Mouse (Mus musculus): ENCODE measurements around the gene Fes.

The Fes gene

DNA sequence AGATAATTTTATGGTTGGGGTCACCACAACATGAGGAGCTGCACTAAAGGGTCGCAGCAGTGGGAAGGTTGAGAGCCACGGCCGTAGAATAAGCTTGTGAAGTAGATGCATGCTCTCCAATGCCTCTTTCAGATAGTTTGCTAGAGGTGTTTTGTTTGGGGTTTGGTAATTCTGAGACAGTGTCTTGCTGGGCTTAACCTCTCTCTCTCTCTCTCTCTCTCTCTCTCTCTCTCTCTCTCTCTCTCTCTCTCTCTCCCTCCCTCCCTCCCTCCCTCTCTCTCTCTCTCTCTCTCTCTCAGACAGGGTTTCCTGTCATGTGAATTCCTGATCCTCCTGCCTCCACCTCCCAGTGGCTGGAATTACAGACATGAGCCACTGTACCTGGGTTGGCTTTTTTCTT is 13.0 kb downstream of the Fes start:
- no peak for DNase-seq (ENCODE audit: low spot score in 2 of 2)

DNA sequence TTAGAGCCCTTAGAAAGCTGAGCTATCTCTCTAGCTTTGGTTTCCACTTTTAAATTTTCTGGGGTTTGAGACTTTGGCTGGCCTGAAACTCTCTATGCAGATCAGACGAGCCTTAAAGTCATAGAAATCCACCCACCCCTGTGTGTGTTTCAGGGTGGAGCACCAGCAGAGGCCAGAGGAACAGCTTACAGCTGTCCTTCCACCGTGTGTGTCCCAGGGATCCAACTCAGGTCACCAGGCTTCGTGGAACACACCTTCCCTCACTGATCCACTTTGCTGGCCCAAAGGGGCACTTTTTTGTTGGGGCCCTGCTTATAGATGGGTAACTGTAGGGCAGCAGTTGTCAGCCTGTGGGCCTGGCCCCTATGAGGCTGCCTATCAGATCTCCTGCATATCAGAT is 13.5 kb downstream of the Fes start:
- no peak for DNase-seq (ENCODE audit: low spot score in 2 of 2)

DNA sequence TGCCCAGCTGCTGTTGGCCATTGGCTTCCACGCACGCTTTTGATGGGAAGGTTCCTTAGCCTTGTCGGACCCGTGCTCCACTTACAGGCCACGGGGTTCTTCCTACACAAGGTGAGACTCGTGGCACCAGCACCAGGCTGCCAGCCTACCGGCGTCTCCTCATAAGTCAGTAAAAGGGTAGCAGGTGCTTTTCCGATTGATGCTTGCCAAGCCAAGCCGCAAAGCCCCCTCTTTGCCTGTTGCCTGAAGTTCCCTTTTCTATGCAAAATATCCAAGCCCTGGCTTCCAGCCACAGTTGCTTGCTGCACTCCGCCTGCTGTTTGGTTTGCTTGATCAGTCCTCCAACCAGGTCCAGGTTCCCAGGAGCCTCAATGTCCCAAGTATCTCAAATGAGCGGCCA is 13.9 kb downstream of the Fes start:
- peak; percentile 64 to 67 for DNase-seq (ENCODE audit: low spot score in 2 of 2)

DNA sequence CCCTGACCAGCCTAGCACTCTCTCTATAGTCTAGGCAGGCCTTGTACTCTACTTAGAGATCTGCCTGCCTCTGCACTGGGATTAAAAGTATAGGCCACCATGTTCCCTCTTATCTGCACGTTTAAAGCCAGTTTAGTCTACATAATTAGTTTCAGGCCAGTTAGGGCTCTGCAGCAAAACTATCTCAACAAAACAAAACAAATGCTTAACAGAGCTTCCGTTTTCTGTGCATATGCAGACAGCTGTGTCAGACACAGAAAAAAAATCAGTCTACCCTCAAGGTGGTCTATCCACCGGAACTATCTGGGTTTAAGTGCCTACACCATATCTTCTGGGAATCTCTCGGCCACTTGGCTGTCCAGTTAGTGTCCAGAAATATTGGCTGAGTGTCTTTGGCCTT is 14.4 kb downstream of the Fes start:
- no peak for DNase-seq (ENCODE audit: low spot score in 2 of 2)

DNA sequence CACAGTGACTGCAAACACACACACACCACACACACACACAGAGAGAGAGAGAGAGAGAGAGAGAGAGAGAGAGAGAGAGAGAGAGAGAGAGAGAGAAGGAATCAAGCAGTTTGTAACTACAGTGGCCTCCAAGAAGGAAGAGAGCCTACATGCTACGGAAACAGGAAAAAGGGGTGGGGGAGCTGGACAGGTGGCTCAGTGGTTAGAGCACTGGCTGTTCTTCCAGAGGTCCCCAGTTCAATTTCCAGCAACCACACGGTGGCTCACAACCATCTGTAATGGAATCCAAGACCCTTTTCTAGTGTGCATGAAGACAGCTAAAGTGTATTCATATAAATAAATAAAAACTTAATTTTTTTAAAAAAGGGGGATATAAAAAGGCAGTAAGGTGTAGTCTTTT is 15.1 kb downstream of the Fes start:
- DNase-seq (ENCODE audit: low spot score in 2 of 2): no peak

DNA sequence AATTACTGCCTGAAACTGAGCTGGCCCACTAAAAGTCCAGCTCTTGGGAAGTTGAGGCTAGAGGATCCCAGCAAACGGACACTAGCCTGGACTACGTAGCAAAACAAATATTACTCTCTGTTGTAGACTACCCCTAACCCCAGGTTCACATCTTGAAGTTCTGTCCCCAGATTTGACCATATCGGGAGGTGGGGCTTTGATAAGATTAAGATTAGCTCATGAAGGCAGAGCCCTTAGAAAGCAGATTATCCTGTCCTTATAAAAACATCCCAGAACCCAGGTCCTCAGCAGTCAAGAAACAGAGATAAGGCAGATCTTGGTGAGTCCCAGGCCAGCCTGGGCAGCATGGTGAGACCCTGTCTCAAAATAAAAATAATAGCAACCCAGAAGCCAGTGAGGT is 15.6 kb downstream of the Fes start:
- DNase-seq (ENCODE audit: low spot score in 2 of 2): no peak

DNA sequence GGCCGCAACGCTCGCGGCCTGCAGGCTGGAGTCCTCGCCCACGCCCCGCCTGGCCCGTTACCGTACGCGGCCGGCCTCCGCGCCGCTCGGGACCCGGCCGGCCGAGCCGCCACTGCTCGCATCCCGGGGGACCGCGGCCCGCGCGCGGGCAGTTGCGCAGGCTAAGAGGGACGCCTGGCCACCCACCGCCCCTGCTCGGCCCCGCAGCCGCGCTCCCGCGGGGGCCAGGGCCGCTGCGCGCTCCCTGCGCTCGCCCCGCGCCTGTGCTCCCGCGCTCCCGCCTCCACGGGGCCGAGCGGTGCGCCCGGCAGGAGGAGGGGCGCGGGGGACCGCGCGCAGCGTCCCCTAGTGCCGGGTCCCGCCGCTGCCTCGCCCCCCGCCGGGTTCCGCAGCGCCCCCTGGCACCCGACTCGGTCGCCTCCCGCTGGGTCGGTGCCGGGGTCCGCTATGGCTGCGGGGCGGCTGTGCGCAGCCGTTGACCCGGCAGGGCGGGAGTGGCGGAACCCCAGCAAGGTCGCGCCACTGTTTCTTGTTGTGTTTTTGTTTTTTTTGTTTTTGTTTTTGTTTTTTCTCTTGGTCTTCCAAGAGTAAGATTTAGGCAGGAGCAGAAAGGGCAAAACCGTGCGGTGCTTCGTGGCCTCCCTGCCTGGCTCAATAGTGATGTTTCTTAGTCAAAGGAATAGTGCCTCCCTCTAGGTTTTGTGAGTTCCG is 16.6 kb downstream of the Fes start, which contains the start of gene Man2a2:
TSS of gene Man2a2 (minus strand) at position 335 of the 711 bp plus-strand sequence.
- peak; percentile 86 for DNase-seq (ENCODE audit: low spot score in 2 of 2)

DNA sequence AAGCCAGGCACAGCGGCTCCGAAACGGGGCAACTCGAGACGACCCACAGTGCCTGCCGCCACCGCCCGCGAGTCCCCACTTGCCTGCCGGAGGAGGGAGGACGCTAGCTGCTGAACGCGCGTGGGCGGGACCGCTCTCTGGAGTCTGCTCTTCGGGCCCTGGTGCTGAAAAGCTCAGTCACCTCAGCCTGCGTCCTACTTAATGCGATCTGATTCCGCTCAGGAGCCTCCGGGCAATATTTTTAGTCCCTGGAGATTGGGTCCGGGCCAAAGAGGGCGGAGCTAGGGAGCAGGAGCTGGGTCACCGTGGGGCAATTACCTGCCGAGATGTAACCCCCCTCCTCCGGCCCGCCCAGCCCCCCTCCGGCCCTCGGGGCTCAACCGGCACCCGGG is 17.1 kb downstream of the Fes start:
- DNase-seq (ENCODE audit: low spot score in 2 of 2): peak; percentile 91

DNA sequence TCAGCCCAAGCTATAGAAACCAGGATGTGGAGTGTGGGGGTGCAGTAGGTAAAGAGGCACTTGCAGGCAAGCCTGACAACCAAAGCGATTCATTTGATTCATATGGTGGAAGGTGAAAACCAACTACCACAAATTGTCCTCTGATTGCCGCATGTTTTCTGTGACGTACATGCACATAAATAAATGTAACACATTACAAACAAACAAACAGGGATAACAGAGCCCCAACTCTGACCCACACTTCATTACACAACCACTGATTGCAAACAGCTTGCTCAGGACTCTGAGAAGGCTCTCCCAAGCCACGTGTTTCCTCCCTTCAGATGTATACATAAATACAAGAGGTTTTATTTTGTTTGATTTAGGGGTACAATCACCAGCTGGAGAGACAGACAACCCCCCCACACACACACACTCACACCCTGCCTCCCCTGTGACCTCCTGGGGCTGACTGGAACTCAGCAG is 17.7 kb downstream of the Fes start:
- DNase-seq (ENCODE audit: low spot score in 2 of 2): no peak

DNA sequence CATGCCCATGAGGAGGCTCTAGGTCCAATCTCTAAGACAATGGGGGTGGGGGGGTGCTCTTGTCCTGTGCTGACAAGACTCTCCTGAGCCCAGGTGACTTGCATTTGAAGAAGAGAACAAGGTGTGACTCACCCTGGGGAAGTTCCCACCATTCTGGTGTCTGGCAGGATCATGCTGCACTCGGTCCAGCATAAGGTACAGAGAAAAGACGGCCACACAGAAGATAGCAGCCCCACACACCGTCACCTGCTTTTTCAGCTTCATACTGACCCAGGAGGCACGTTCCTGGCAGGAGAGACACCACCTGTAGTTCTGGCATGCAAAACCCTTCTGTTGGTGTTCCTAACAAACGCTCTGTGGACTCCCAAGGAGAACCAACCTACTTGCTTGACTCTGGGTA is 18.3 kb downstream of the Fes start:
- DNase-seq (ENCODE audit: low spot score in 2 of 2): no peak

DNA sequence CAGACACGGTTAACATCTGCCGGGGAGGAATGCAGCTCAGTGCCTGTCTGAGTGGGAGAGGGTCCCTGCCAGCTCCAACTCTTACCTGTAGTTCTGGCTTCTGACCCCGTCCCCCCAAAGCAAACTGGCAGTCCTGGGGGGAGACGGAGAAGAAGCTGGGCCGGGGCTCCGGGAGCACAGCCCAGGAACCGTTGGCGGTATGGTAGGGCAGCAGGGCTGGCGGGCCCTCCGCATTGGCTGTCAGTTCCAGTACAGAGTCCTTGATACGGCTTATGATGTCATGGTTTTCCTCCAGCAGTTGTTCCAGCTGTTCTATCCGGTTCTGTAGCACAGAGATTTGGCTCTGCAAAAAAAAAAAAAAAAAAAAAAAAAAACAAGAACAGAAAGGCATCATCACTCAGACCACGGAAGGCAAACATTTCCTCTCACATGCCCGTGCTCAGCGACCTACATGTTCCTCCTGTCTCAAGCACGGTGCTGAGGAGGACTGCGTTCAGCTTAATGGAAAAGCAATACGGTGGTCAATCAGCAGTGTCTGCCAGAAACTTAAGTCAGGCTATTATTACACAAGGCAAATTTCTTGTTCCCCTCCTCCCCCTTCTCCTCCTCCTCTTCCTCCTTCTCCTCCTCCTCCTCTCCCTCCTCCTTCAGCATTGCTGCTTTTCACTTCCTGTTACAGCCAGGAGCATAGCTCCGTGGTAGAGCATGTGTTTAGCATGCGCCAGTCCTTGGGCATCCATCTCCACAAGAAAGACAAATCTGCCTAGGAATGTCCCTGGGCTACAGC is 18.9 kb downstream of the Fes start:
- DNase-seq (ENCODE audit: low spot score in 2 of 2): no peak

DNA sequence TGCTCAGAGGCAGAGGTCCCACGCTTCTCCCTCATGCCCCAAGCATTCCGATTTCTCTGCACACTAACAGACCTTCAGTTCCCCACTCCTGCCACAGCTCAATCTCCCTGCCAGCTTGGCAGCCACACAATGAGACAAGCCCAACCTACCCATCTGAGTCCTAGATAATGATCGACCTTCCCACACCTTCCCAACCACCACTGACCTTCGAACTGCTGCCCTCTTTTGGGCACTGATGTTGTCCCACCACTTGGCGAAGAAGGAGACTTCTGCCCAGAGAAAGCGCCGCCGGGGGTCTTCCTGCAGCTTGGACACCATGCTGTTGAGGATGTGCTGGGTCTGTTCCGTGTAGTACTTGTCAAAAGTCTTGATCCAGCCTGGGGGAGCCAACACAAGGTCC is 19.7 kb downstream of the Fes start:
- no peak for DNase-seq (ENCODE audit: low spot score in 2 of 2)

DNA sequence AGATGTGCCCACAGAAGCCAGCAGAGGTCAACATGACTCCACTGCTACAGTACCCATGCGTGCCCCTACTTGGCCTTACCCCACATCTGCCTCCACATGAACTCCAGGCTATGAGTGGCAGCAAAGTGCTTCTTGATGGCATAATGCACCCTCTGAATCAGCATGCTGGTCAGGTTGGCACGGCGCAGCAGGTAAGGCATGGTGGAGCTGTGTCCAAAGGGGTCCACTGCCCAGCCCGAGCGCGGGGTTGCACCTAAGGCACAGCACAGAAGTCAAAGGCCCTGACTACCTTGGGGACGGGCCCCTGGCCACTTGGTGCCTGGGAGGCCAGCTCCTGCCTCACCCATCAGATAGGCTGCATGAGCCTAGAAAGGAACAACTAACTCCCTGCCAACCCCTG is 20.5 kb downstream of the Fes start:
- DNase-seq (ENCODE audit: low spot score in 2 of 2): no peak

DNA sequence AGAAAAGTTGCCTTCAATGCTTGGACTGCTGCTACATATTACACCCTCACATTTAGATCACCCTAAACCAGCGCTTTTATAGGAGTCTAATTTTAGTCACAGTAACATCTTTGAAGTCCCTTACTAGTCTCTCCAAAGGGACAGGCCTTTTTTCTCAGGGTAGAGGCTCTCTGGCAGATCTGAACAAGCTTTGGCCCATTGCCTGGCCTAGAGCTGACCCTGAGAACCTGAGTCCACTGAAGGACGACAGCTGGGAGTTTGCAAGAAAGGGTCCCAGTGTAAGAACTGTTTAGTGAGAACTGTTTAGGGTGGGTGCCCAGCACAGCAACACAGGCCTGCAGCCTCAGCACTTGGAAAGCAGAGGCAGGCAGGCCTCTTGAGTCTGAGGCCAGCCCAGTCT is 22.0 kb downstream of the Fes start:
- DNase-seq (ENCODE audit: low spot score in 2 of 2): no peak

DNA sequence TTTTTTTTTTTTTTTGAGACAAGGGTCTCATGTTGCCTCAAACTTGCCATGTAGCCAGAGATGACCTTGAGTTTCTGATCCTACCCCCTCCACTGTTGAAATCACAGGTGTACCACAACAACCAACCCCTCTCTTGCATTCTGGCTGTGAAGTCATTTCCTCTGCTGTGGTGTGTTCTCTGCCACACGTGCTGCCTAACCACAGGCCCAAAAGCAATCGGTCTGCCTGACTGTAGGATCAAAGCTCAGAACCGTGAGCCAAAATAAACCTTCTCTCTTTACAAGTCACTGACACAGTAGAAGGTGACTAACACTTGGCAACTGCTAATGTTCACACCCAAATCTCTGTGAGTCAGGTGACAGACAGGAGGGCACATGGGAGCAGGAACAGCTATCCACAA is 27.3 kb downstream of the Fes start:
- DNase-seq (ENCODE audit: low spot score in 2 of 2): no peak

DNA sequence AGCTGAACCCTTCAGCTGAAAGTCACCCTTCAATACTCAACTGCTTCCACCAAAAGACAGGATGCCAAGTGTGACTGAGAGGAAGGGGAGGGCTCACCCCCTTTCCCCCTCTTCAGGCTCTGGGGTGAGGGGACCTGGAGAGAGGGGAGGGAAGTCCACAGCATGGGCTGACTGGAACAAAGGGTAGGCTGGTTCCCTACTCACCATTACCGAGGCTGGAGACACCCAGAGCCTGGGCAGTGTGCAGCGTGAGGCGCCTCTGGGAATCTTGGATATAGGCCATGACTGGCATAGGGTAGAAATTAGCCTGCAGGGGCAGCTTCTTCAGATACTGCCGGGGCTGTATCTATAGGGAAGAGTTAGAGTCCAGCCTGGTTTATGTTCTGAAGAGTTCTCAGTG is 29.7 kb downstream of the Fes start:
- no peak for DNase-seq (ENCODE audit: low spot score in 2 of 2)

DNA sequence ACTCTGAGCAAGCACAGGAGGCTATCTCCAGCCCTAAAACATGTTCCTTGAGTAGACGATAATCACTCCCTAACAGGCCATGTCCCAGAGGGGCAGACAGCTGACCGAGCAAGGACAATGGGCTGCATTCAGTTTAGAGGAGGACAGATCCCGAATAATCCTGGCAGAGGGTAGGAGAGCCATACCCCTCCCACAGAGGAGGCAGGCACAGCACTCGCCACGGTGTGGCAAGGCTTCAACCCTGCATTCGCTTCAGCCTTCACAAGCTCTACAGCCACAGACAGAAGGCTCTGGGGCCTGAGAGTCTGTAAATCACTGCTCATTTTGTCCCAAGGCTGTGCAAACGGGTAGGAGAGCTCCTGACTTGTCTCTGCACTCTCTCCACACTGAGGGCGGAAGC is 30.6 kb downstream of the Fes start:
- DNase-seq (ENCODE audit: low spot score in 2 of 2): peak; percentile 61 to 69

DNA sequence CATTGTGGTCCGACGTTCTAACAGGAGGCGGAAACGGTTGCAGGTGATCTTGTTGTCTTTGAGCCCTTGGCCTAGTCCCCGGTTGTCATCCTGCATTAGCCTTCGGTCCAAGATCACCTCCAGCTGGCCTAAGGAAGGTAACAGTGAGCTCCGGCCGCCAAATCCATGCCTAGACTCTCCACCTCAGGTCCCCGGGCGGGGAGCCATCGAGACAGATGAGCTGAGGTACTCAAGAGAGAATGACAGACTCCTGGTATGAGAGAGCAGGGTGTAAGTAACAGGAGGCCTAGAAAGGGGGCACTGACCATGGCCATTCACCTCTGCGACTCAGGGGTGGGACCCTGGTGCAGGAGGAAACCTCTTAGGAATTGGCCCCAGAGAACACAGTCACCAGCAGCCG is 31.4 kb downstream of the Fes start:
- no peak for DNase-seq (ENCODE audit: low spot score in 2 of 2)

DNA sequence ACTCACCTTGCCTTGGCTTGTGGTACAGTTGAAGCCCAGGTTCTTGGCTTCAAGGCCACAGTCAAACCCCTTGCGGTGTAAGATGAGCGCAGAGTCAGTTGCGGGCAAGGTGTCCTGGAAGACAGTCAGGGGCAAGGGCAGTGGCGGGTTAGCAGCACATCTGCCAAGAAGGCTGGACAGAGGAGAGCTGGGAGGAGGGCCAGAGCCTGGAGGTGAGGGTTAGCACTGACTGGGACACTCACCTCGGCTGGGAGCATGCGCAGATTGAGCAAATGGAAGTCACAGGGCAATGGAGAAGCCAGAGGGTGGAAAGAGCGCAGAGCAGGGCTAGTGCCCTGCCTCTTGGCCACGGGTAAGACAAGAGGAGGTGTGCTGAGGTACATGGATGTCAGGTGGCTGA is 34.8 kb downstream of the Fes start:
- no peak for DNase-seq (ENCODE audit: low spot score in 2 of 2)

DNA sequence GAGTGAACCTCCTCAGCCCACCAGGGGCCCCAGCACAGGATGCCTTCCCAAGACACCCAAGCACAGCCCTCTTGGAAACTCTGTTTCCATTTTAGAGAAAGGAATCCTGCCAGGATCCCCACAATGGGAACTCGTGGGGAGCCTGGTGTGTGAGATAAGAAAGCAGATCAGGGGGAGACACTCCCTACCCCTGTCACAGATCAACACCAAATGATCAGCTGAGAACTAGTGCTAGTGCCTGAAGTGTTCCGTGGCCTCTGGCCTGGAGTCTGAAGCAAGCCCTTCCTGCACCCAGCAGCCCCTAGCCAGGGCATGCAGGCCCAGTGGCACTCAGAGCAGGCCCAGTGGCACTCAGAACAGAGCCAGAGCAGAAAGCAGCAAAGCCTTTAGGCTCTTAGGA is 36.9 kb downstream of the Fes start:
- no peak for DNase-seq (ENCODE audit: low spot score in 2 of 2)

DNA sequence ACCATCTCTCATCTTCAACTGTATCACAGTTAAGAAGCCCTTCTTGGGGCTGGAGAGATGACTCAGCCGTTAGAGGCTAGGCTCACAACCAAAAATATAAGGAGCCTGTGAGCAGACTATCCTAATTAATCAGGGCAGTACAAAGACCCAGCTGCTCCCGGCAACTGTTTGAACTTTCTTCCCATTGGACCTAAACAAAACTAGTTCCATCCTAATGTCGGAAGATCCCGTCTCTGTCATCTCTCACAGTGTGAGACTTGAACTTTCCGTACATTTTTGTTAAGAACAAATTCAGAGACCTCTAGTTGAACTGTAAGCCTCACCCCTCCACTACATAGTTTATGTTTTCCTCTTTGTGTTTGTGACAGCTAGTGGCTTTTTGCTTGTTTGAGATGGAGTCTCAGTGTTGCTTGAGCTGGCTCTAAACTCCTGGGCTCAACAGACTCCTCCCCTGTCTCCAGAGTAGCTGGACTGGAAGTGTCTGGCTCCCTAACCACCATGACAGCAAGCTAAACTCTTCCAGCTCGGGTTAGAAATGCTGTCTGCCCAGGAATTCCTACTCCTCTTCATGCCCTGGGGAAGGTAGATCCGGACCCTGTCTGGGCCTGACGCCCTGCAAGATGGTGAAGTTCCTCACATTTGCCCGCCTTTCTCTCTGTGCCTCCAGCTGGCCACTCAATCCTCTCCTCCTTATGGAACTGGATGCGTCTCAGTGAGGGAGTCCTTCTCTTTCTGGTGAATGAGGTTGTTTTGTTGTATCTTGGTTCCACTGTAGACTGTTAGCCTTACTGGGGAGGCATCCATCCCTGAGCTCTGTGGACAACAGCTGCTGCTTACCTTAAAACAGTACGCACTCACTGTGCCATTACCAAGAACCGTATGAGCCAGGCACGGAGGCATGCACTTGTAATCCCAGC is 39.8 kb downstream of the Fes start:
- DNase-seq (ENCODE audit: low spot score in 2 of 2): no peak

DNA sequence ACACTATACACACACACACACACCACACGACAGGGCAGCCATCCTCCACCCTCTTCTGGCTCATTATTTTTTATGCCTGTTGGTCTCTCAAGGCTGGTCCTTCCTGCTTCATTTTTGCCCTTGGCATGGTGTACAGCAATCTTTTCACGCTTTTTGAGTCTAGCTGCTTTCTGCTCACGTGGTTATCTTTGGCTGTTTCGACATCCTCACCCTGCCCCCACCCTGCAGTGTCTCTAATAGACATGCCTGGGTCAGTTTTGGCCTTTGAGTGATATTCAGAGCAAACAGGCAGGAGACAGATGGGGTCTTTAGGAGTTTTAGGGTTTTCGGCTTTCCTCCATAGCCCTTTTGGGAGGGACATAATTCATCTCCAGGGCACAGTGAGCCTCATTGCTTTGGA is 40.9 kb downstream of the Fes start:
- no peak for DNase-seq (ENCODE audit: low spot score in 2 of 2)

All from right cerebral cortex, postnatal 10 days (tissue).